Mouse (Mus musculus) thymus, adult 2 months (tissue): ENCODE measurements around the gene Ppif.

Experiments used
- CTCF ChIP-seq: fragments of 200-500 bp; IDR thresholded peaks from 2 replicates; pipeline ENCODE4 v1.5.1; 2012; ENCODE audit warnings: mild to moderate bottlenecking, control low read depth, low read length, moderate library complexity, borderline replicate concordance; ENCODE audit not compliant: control insufficient read depth, poor library complexity, insufficient read depth; ENCODE audit errors: extremely low read depth
- POLR2A ChIP-seq: fragments of 200-500 bp; IDR thresholded peaks from 2 replicates; pipeline ENCODE4 v1.6.1; 2012; ENCODE audit warnings: mild to moderate bottlenecking, low read length, control low read depth, moderate library complexity; ENCODE audit not compliant: control insufficient read depth, poor library complexity, insufficient read depth; ENCODE audit errors: extremely low read depth

- TF ChIP-seq CTCF (no peak), POLR2A (no peak)
Measured at GRCm38 (mm10) chr14:25686983-25687901, 6.7 kb upstream of the Ppif start.
